Mouse (Mus musculus) gastrocnemius, adult 18-20 months (tissue): ENCODE data around the gene Ppp1r16b. TPM values are rescaled to one million over a fixed set of nuclear protein-coding genes. Genes with fewer than 3 reads are reported as not detected.
A peak's percentile ranks its signal among the peaks of the same experiment; 100 is the strongest.

Experiments
- DNase-seq: peaks from one replicate; pipeline ENCODE4 v3.0.0; 2021; ENCODE audit warnings: low spot score
- long read RNA-seq, 2 experiments: library from polyadenylated mRNA; stranded (forward); transcript quantifications; one replicate each; pipeline ENCODE4 v2.0.0; 2021
- total RNA-seq, 2 experiments: library from RNA; stranded (reverse); gene quantifications; 2 replicates each; pipeline ENCODE4 v1.2.3; 2021

The Ppp1r16b gene
- 1 to 10 TPM; 2.3 to 4.4 TPM for total RNA-seq
- long read RNA-seq, experiment 1, partial matches to known transcripts: 0 of 1 reads
- long read RNA-seq, experiment 1, other reads (novel, unspliced or antisense): 1 of 1 reads
- long read RNA-seq, experiment 2: 0 reads

DNA sequence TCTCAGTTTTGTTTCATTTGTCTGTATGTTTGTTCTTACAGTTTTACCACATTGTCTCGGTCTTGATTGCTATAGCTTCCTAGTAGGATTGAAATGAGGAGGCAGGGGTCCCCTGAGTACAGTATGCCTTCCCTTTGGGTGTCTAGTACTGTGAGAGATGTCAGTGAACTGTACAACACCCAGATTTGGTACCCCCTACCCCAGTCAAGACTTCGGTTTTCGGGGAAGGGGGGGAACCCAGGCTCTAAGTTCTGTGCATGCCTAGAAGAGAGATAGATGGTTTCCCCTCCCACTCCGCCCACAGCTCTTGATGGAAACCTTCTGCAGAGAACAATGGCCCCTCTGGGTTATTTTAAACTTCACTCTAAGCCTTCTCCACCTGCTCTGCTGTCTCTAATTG is at the start of gene Ppp1r16b:
Ppp1r16b (plus strand) TSS at position 301 of the 400 bp plus-strand sequence.
- no peak for DNase-seq

DNA sequence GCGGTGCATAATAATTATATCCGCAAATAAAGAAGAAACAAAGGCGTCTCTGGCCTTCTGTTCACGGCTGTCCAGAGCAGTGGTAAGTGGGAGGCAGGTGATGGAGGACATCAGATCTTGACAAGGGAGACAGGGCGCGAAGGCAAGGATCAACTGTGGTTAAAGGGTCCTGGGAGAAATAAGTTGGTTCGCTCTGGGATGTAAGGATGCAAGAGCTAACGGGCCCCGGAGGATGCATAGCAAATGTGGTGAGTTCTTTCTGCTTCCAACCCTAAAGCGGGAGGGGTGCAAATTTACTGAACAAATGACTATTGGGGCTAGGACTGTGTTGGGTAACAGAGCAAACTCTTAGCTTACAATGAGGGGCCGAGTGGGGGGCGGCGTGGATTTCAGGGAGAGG is 49.5 kb upstream of the Ppp1r16b start:
- DNase-seq: no peak

DNA sequence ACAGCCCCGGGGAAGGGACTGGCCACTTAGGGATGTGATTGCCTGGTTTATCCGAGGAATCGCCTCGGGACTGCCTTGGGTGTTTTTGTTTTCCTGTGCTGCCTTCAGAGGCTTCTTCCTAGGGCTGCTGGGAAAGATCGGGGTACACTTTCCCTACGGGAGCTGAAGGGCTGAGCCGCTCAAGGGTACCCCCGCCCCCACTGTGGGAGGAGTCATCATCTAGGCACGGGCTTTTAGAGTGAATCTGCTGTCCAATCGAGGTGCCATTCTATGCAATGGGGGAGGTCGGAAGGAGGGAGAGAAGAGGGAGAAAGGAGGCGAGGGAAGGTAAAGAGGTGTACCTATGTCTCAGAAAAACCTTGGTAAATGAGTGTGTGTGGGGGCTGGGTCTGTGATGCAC is 48.9 kb upstream of the Ppp1r16b start:
- no peak for DNase-seq

DNA sequence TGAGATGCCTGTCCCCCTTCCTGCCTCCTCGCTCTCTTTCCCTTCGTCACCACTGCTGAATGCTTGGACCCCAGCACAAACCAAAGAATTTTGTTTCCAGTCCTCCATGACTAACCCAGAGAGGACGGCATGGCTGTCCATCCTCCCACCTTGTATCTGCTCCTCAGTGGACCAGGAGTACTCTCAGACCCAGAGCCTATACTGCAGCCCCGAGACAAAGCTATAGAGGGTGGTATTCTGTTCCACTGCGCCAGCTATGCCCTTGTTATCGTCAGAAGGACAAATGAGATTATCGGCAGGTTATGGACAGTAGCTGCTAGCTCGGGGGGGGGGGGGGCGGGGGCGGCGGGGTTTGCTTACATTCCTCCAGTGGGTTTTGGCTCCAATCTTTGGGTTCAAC is 48.4 kb upstream of the Ppp1r16b start:
- no peak for DNase-seq

DNA sequence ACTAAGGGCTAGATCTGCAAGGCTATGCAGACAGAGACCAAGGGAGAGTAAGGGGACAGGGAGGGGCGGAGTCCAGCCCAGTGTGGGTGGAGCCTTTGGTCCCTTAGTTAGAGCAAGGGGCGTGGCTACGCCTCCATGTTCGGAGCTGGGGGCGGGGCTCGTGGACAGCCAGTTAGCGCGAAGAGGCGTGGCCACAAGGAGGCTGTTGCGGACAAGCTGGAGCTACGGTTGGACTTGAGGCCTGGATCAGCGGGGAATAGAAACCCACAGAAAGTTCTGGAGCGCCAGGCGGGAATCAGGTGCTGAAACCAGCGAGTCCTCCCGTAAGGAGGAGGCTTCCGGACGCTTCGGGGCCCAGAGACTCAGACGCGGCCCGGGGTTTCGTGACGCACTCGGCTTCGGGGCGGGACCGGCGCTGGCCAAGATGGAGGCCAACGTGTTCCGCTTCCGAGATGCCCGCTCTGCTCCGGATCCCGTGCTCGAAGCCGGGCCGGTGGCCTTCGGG is 40.4 kb upstream of the Ppp1r16b start, which contains the start of gene Actr5:
Actr5 (plus strand) TSS at position 171 of the 505 bp plus-strand sequence.
- peak; percentile 94 for DNase-seq

DNA sequence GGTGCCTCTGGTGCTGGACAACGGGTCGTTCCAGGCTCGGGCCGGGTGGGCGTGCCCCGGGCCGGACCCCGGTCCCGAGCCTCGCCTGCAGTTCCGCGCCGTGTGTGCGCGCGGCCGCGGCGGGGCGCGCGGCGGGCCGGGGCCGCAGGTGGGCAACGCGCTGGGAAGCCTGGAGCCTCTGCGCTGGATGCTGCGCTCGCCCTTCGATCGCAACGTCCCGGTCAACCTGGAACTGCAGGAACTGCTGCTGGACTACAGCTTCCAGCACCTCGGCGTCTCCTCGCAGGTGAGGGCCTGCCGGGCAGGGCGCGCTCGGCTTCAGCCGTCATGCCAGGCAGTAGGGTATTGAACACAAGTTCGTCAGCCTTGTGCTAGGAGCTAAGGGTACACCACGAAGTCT is 40.0 kb upstream of the Ppp1r16b start:
- no peak for DNase-seq

DNA sequence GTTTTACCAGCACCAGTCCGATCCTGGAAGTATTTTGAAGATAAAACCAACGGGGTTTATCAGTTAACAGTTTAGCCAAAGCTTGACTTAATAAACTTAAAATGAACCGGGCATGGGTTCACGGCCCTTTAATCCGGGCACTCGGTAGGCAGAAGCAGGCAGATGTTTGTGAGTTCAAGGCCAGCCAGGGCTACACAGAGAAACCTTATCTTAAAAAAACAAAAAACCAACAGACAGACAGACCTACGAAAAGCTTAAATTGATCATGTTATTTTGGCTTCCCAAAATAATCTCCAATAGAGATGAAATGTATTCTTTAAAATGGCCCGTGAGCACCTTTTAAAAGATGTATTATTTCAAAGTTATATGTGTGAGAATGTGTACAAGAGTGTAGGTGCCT is 39.5 kb upstream of the Ppp1r16b start:
- no peak for DNase-seq

DNA sequence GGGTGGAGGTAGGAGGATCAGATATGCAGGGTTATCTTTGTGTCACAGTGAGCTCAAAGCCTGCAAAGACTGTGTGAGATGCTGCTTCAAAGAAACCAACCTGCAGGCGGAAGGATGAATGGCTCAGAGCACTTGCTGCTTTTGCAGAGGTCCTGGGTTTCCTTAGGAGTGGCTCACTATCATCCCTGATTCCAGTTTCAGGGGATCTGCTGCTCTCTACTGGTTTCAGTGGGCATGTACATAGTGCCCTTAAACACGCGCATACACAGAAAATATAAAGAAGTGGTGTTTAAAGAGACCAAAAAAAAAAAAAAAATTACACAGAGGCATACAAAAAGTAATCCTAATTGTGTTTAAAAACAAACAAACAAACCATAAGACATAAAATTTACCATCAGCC is 36.3 kb upstream of the Ppp1r16b start:
- no peak for DNase-seq

DNA sequence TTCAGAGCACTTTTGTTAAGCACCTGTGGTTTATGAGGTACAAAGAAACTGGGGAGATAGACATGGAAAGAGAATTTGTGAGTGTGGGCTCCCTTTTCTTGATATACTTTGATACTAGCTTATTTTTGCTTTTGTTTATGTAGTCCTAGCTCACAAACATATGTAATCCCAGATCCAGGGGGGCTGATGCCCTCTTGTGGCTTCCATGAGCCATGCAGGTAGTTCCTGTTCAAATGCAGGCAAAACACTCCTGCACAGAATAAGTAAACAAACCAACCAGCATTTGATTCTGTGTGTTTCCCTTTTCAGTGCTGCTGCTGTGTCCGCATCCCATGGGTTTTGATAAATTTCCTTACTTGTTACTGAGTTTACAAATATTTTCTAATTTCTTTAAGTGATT is 35.8 kb upstream of the Ppp1r16b start:
- DNase-seq: peak; percentile 16

DNA sequence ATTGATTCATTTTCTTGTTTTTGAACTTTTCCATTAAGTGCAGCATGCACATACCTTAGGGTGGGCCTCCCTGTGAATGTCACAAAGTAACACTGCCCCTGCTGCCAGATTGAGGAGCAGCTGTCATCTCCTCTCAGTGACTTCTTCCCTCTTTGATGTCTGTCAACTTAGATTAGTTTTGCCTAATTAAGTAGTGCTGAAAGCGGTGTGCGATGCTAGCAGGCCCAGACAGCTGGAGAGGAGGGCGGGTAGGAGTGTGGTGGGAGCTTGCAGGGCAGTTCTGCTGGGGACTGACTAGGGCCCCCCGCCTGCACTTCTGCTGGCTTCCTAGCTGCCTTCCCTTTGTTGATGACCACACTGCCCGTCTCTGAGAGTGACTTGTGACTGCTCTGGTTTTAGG is 33.3 kb upstream of the Ppp1r16b start:
- DNase-seq: no peak

DNA sequence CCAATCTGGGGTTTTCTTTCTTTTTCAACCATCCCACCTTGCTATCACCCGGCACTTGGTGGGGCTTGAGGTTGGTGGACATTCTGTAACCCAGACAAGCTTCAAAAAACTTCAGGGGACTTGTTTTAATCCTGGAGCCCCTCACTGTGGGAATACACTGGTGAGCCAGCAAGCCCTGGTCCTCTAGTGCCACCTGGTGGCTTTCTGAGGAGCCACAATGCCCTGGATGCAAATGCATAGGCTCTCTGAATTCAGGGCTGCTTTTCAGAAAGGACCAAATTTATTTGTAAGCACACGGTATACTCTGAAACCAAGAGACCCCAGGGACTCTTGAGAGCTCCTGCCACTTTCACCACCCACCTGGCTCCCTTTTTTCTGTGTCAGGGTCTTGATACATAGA is 23.3 kb upstream of the Ppp1r16b start:
- peak; percentile 43 for DNase-seq

DNA sequence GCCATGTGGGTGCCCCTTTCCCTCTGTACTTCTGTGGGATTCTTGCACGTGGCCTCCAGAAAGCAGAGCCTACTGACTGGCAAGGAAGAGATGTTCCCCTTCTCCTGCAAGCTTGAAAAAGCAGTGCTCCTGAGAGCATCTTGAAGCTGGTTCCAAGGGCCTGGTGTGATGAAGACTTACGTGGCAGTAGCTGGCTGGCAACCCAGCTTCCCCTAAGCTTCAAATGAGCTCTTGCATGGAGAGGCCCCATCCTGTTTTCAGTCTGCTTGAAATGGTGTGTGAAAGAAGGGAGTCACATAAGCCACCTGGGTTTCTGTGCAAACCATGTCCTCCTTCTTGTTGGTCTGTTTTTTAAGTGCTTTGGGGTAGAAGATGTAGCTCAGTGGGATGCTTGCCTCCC is 22.6 kb upstream of the Ppp1r16b start:
- DNase-seq: no peak

DNA sequence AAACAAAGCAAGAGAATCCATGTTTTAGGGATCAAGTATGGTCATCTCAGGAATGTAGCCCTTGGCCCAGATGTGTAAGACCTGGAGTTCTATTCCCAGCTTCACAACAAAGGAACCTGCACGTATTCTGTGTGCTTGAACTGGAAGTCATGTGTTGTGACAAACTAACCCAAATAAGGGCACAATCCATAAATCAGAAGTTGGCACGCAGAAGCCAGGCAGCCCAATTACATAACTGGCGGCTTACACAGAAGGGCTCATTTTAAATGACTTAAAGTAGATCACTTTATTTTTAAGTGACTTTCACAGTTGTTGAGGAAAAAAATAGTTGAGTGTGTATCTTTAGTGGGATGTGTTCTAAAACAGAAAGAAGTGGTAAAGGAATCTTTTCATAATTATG is 21.4 kb upstream of the Ppp1r16b start:
- no peak for DNase-seq

DNA sequence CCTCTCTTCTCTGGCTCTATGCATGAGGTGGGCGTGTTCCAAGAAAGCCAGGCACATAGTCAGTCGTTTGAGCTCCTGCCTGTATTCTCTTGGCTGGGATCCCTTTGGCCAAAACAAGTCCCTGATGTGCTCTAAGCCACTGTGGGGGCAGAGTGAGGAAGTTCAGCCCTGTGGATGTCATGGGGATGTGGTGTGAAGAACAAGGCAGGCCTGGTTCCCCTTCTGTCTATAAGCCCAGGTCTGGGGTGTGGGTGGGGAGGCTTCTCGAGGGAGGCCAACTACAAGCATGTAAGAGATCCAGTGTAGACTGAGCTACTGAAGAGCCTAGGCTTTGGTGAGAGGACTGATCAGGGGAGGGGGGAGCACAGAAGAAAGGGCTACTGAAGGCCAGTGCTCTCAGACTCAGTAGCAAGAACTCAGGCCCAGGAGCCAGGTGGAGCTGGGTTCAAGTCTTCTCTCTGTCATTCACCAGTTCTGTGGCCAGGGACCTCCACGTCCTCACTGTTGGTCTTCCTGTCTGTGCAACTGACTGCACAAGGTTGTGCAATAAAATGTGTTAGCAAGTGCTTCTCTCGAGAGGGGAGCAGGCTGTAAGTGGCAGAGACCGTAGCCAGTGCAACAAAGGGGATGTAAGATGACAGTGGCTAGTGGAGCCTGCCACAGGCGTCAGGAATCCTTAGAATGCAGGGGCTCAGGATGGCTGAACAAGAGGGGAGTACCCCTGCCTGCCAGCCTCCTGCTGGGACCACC is 13.9 kb upstream of the Ppp1r16b start:
- DNase-seq: no peak

DNA sequence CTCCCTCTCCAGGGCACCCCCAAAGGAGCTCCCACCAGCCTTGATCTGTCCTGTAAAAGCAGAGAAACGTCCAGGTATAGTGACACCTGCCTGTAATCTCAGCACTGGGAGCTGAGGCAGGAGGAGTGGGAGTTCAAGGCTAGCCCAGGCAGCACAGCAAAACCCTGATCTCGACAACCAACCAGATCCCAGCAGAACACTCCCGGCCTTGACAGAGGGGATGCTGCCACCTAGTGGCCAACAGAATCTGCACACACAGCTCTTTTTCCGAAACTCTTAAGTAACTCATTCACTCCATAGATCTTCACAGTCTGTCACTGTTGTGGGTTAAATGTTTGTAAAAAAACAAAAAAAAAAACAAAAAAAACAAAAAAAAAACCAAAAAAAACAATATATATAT is 12.2 kb upstream of the Ppp1r16b start:
- peak; percentile 64 for DNase-seq

DNA sequence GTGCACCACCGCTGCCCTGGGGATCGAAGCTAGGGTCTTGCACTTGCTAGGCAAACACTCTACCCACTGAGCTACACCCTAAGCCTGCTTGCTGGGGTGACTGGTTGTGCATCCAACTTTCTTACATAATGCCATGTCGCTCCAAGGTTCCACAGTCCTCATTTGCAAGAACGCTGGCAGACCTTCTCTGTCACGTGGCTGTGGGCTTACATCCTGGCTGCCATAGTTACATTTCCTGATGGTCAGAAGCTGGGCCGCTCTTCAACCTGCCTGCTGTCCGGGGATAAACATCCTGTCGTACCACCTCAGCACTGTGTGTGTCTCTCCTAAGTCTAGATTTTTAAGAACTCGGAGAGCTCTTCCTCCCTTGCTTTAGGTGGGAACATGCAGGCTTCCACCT is 10.5 kb upstream of the Ppp1r16b start:
- DNase-seq: no peak

DNA sequence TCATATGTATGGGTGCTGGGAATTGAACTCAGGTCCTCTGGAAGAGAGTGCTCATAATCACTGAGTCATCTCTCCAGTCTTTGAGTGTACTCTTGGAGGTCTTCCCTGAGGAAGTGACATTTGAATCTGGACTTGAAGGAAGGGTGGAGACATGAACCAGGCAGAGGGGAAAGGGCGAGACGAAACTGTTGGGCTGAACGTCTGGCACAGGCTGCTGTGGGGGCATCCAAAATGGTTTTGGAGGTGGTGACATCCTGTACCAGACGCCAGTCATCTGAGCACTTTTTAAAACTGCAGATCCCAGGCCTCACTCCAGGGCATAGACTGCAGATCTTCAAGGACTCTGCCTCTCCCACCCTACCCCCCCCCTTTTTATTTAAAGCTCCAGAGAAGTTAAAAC is 9.4 kb upstream of the Ppp1r16b start:
- no peak for DNase-seq

DNA sequence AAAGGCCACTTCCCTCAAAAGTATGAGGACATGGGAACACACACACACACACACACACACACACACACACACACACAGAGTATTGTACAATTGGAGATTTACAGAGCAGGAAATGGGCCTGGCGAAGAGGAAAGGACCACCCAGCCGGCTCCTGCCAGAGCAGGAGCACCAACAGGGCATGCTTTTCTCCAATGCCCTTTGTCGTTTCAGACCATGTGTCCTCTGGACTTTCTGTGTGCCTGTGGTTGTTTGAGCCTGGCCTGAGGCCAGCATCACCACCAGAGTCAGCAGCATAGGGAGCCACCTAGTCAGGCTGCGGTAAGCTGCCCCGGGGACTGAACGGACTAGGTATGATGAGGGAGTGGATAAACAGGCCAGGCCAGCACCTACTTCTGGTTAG is 6.4 kb upstream of the Ppp1r16b start:
- DNase-seq: no peak

DNA sequence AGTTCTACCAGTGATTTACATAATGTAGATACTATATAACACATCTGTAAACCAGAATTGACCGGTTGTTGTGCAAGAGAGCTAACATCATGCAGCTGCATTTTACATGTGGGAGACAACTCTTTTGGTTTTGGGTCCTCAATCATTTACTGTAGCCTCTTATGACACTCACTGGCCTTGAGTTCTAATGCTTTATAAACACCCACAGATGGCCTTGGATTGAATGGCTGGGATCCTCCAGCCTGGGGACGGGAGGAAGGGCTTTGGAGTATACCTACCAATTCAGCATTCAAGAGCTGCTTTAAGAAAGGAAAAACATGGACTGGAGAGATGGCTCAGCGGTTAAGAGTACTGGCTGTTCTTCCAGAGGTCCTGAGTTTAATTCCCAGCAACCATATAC is 5.9 kb upstream of the Ppp1r16b start:
- no peak for DNase-seq

DNA sequence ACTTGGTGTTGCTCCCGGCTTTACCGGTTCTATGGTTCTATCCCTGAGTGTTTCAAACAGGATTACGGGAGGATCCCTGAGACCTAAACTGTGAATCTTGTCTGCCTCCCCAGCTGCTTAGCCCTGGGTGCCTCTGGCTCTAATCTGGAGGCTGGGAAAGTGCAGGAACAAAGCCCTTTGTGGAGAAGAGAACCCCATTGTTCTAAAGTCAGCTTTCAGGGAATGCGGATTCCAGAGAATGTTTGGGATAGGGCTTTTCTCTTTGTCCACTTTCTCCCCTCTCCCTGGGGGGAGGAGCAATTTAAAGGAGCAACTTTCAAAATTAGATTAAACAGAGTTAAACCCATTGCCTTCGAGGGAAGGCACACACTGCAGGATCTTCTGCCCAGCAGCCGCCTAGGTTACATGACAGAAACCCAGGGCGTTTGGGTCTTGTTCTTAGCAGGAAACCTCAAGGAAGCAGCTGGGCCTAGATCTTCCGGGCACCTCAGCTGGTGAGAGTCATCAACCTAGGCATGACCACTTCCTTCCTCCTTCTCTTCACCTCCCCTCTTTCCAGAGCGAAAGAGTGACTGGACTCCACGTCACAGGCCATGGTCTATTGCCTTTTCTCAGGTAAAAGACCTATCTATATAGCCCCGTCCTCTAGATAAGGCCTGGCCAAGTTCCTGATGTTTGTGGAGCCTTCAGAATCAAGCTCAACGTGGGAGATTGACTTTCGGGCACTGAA is 1.0 kb downstream of the Ppp1r16b start:
- no peak for DNase-seq

DNA sequence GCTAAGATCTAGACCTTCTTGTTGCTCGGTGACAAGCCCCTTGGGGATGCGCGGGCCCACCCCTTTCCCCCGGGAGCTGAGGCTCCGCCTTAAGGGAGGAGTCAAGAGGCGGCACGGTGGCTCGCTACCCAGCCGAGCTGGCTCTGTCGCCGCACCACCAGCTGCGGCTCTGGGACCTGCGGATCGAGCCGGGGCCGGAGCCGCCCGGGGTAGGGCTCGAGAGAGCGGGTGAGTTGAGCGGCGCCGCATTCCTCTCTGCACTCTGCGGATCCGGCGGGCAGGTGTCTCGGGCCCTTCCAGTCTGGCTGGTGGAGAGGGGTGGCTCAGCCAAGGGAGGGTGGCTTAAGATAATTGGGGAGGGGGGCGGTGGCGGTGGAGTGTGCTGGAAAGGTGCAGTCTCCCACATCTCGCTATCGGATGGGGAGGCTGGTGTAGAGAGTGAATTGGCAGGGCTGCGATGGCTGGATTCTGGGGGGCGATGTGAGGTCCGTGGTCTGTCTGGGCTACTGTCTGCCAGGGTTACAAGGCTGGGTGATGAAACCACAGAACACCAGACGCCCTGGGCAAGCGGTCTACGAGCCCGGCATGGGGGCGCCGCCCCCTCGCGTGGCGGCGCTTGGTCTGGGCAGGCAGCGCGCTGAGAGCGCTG is 1.9 kb downstream of the Ppp1r16b start:
- no peak for DNase-seq
